Mouse (Mus musculus) heart, postnatal 0 days (tissue): ENCODE measurements at regions not wholly inside any gene's neighbourhood (a gene's known extent, or its start where the extent isn't known, plus 50 kb on each side); places are given as distances from the start of the nearest gene placed in this dataset.
A peak's percentile ranks its signal among the peaks of the same experiment; 100 is the strongest.

Experiments
- ATAC-seq: fragments of 200-750 bp; cut with Nextera tagmentation; 2 replicates; pipeline ENCODE4 v1.8.0; 2017; ENCODE audit warnings: low read depth, moderate number of reproducible peaks, moderate library complexity; ENCODE audit not compliant: insufficient read depth
- DNase-seq: peaks from one replicate; pipeline ENCODE4 v3.0.0-alpha.2; 2016; ENCODE audit warnings: low spot score
- H3K27ac ChIP-seq: fragments of 300-500 bp; sonication (generic); 2 replicates; pipeline ENCODE4 v1.5.1; 2014; ENCODE audit warnings: low read depth, mild to moderate bottlenecking
- H3K27me3 ChIP-seq: fragments of 300-500 bp; sonication (generic); 2 replicates; pipeline ENCODE4 v1.6.1; 2014; ENCODE audit warnings: low read length, mixed read lengths; ENCODE audit not compliant: control insufficient read depth, insufficient read depth
- H3K36me3 ChIP-seq: fragments of 300-500 bp; sonication (generic); replicated peaks from 2 replicates; pipeline ENCODE4 v1.6.1; 2014; ENCODE audit warnings: low read length, mixed read lengths; ENCODE audit not compliant: control insufficient read depth, insufficient read depth
- H3K4me1 ChIP-seq: fragments of 300-500 bp; sonication (generic); 2 replicates; pipeline ENCODE4 v1.6.1; 2014; ENCODE audit warnings: antibody characterized with exemption; ENCODE audit not compliant: control insufficient read depth, insufficient read depth
- H3K4me2 ChIP-seq: fragments of 300-500 bp; sonication (generic); 2 replicates; pipeline ENCODE4 v1.6.1; 2014; ENCODE audit warnings: low read depth, mild to moderate bottlenecking, low read length, moderate library complexity
- H3K4me3 ChIP-seq: fragments of 300-500 bp; sonication (generic); 2 replicates; pipeline ENCODE4 v1.5.1; 2014; ENCODE audit warnings: low read depth, low read length
- H3K9ac ChIP-seq: fragments of 300-500 bp; sonication (generic); replicated peaks from 2 replicates; pipeline ENCODE4 v1.6.1; 2014; ENCODE audit warnings: low read depth, low read length, mixed read lengths
- H3K9me3 ChIP-seq: fragments of 300-500 bp; sonication (generic); replicated peaks from 2 replicates; pipeline ENCODE4 v1.6.1; 2016; ENCODE audit warnings: low read length; ENCODE audit not compliant: control insufficient read depth
- CTCF ChIP-seq: IDR thresholded peaks from 2 replicates; pipeline ENCODE4 v1.5.1; 2016; ENCODE audit warnings: antibody characterized with exemption, control low read depth, low read depth
- EP300 ChIP-seq: IDR thresholded peaks from 2 replicates; pipeline ENCODE4 v1.6.1; 2016; ENCODE audit warnings: antibody characterized with exemption, low read depth
- WGBS: fragments of 180-500 bp; shearing (Covaris S2); extraction: QIAGEN DNeasy Blood & Tissue Kit; methylation state at CpG from one replicate; pipeline ENCODE4 v1.1.7; 2014; 5-methylcytosine and 5-hydroxymethylcytosine counted together

- no peaks in the 10 kb centered on the region for H3K9me3 ChIP-seq
- H3K27ac ChIP-seq, result peak overlapping the region; percentile 96
- TF ChIP-seq CTCF, result no peak
- 0 out of 2 replicates have a peak, but pooled peaks have one; percentile 20 for TF ChIP-seq EP300
- H3K4me1 ChIP-seq, result peaks cover 9% of the 10 kb centered on the region; the same call in 1 of the 2 replicates
- H3K27me3 ChIP-seq, result no peaks in the 10 kb centered on the region
- DNase-seq (peak; percentile 27), ATAC-seq (no peak)
- H3K36me3 ChIP-seq, result no peaks in the 10 kb centered on the region; the same call in 1 of the 2 replicates
- H3K4me2 ChIP-seq, result no peak overlapping the region
- no peak overlapping the region for H3K4me3 ChIP-seq
- 0 out of 2 replicates have a peak overlapping the region, but pooled peaks have one; percentile 20 for H3K9ac ChIP-seq
- WGBS, result 54% methylated on average over 4 of the region's 4 CpGs
Observed at GRCm38 (mm10) chr2:180396664-180397377, 59.2 kb upstream of the Slco4a1 start.

- no peak for DNase-seq
- H3K36me3 ChIP-seq, result no peaks in the 10 kb centered on the region; the same call in 1 of the 2 replicates
- no peak overlapping the region for H3K4me2 ChIP-seq
- peak overlapping the region; percentile 96 for H3K27ac ChIP-seq
- 61% methylated on average over 3 of the region's 3 CpGs for WGBS
- H3K4me1 ChIP-seq, result peaks cover 9% of the 10 kb centered on the region; the same call in 1 of the 2 replicates
- H3K4me3 ChIP-seq, result no peak overlapping the region
- H3K27me3 ChIP-seq, result no peaks in the 10 kb centered on the region
- no peaks in the 10 kb centered on the region for H3K9me3 ChIP-seq
- no peak for ATAC-seq
- 0 out of 2 replicates have a peak overlapping the region, but pooled peaks have one; percentile 20 for H3K9ac ChIP-seq
- peak; percentile 32 for TF ChIP-seq EP300
- TF ChIP-seq CTCF, result no peak
Observed at GRCm38 (mm10) chr2:180396211-180396610, 59.8 kb upstream of the Slco4a1 start.

- H3K36me3 ChIP-seq, result no peaks in the 10 kb centered on the region; the same call in 1 of the 2 replicates
- H3K4me1 ChIP-seq, result peaks cover 9% of the 10 kb centered on the region; the same call in 1 of the 2 replicates
- no peak overlapping the region for H3K4me2 ChIP-seq
Observed at GRCm38 (mm10) chr2:180395279-180396034, 60.6 kb upstream of the Slco4a1 start.

DNA sequence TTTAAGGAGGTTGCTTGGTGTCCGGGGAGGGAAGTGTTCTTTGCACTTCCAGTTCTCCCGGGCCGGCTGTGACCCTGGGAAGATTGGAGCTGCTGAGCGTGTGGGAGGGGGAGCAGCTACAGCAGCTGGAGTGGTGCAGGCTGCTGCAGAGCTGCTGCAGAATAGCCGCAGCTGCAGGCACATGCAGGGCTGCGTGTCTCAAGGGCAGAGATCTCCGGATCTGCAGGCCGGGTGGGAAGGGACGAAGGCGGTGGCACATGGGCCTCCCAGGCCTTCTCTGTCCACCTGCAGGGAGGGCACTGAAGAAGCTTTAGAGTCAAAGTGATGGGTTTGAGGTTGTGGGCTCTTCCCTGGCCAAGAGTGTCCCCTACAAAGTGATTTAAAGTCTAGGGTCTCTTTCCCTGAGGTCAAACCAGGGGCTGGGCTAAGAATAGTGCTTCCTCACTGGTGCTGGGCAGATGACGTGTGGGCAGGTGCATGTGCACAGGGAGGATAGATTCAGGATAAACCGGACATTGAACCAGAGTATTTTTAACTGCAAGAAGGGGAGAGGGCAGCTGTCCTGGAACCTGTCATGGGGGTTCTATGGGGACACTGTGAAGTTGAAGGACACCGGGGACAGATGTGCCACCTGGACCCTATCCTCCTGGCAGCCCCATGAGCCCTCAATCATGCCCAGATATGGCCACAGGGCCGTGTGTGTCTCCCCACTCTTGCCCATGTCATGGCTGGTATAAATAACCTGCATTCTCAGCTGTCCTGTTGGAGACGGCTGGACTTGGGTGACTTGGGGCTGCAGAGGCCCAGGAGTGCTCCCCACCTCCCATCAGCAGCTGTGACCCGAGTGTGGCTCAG, 58.6 kb upstream of the Gata5 start:
- Histone ChIP-seq H3K9ac (peak overlapping the region; percentile 67), H3K4me2 (peak overlapping the region; percentile 67), H3K27ac (peak overlapping the region; percentile 96), H3K27me3 (no peaks in the 10 kb centered on the region), H3K4me3 (peak overlapping the region; percentile 9), H3K36me3 (no peaks in the 10 kb centered on the region; the same call in 1 of the 2 replicates), H3K4me1 (peaks cover 5% of the 10 kb centered on the region; the same call in 1 of the 2 replicates), H3K9me3 (no peaks in the 10 kb centered on the region)
- peak; percentile 84 for DNase-seq
- no peak for TF ChIP-seq CTCF
- TF ChIP-seq EP300, result peak; percentile 97
- peak; percentile 68 for ATAC-seq
- WGBS, result 24% methylated on average over 16 of the region's 16 CpGs

More at GRCm38 (mm10) chr2:180395279-180396034, 60.6 kb upstream of the Slco4a1 start:
- 24% methylated on average over 11 of the region's 11 CpGs for WGBS
- DNase-seq (no peak), ATAC-seq (no peak)
- Histone ChIP-seq H3K27me3 (no peaks in the 10 kb centered on the region), H3K4me3 (no peak overlapping the region), H3K9me3 (no peaks in the 10 kb centered on the region), H3K27ac (peak overlapping the region; percentile 96), H3K9ac (0 out of 2 replicates have a peak overlapping the region, but pooled peaks have one; percentile 20)
- TF ChIP-seq CTCF, result no peak
- no peak for TF ChIP-seq EP300

- Histone ChIP-seq H3K9me3 (no peaks in the 10 kb centered on the region), H3K4me2 (peak overlapping the region; percentile 67), H3K27ac (peak overlapping the region; percentile 96), H3K27me3 (no peaks in the 10 kb centered on the region), H3K36me3 (no peaks in the 10 kb centered on the region; the same call in 1 of the 2 replicates), H3K4me3 (peak overlapping the region; percentile 9), H3K9ac (peak overlapping the region; percentile 67), H3K4me1 (peaks cover 5% of the 10 kb centered on the region; the same call in 1 of the 2 replicates)
- ATAC-seq (no peak), DNase-seq (no peak)
- WGBS, result 48% methylated on average over 6 of the region's 6 CpGs
- TF ChIP-seq EP300 (no peak), CTCF (no peak)
Observed at GRCm38 (mm10) chr2:180392298-180392697, 57.8 kb upstream of the Gata5 start.
